Mouse (Mus musculus): Measurements from ENCODE around the gene 4933402D24Rik. TPM values are rescaled to one million over a fixed set of nuclear protein-coding genes. Genes with fewer than 3 reads are reported as not detected.

Gene 4933402D24Rik
- polyA plus RNA-seq (2017; shearing (Covaris generic)), result 0.10 TPM

GRCm38 (mm10) chr1:63769167-63769566, at the start of gene 4933402D24Rik:
Gene 4933402D24Rik, minus strand, starts transcription at chr1:63769267.

GRCm38 (mm10) chr1:63730240-63730771, 38.8 kb downstream of the 4933402D24Rik start, which contains the start of the genes Mdh1b and Fastkd2:
Gene Mdh1b, minus strand, starts transcription at chr1:63730318.
Gene Fastkd2, plus strand, starts transcription at chr1:63730614.

Other genes with a start within 250 kb of the 4933402D24Rik start
- gene Gm39653, start 153.3 kb downstream of the 4933402D24Rik start, polyA plus RNA-seq (2017; shearing (Covaris generic)), result not detected
- gene Dytn, start 82.3 kb downstream of the 4933402D24Rik start, polyA plus RNA-seq (2017; shearing (Covaris generic)), result not detected
- not detected for gene Mdh1b, start 38.9 kb downstream of the 4933402D24Rik start, polyA plus RNA-seq (2017; shearing (Covaris generic))
- 32.7 TPM for gene Fastkd2, start 38.7 kb downstream of the 4933402D24Rik start, polyA plus RNA-seq (2017; shearing (Covaris generic))

All from CD4-positive, CD25-positive, alpha-beta regulatory T cell (primary cell).